Mouse (Mus musculus): ENCODE measurements at regions not wholly inside any gene's neighbourhood (a gene's known extent, or its start where the extent isn't known, plus 50 kb on each side); places are given as distances from the start of the nearest gene placed in this dataset.

GRCm38 (mm10) chr15:62131686-62132085 lies 1208.9 kb upstream of the A1bg start:
- DNase-seq (ENCODE audit: low spot score in 2 of 2), result no peak

DNA sequence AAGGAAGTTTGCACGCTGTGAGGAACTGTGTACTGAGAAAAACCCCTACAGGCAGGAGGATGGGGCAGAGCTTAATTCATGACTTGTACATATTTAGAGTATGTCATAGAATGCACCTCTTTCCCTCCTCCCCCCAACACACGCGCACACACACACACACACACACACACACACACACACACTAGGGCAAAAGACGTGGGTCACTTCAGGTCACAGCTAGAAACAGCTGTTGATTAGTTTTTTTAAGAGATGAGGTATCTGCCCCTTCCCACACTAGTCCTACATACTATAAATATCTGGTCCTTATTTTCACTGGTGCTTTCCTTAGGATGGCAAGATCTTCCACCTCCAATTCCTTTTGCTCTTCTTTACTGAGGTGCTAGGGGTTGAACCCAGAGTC lies 1207.7 kb upstream of the A1bg start:
- no peak for DNase-seq (ENCODE audit: low spot score in 2 of 2)

DNA sequence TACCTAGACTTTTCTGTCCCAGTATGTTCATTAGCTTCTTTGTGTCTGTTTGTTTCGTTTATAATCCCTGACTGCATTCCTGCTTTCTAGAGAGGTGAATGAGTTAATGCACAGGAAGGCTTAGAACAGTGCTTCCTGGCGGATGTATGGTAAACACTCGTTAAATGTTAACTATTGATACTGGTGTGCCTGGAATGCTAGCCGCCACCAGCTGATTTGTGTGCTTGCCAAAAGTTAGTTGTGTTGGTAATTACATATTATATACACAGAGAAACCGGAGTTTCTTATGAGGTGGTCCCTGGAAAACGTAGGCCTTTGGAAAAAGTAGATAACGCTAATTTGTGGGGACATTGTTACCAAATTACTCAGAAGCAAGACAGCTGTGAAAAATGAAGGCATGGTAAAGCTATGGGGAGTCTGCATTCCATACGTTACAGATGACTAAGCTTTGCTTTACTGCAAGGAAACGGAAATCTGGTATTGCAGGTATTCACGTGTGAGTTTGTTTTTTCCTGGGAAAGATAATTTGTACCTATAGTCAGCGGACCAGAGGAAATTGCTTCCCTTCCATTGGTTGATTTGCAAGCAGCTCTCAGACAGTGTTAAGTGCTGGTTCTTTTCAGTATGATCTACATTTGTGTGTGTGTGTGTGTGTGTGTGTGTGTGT lies 1205.9 kb upstream of the A1bg start:
- DNase-seq (ENCODE audit: low spot score in 2 of 2), result no peak

GRCm38 (mm10) chr15:62127602-62128158 lies 1204.9 kb upstream of the A1bg start:
- no peak for DNase-seq (ENCODE audit: low spot score in 2 of 2)

- DNase-seq (ENCODE audit: low spot score in 2 of 2), result no peak
Observed at GRCm38 (mm10) chr15:62125718-62126117, 1202.9 kb upstream of the A1bg start.

- DNase-seq (ENCODE audit: low spot score in 2 of 2), result no peak
Observed at GRCm38 (mm10) chr15:62123756-62124155, 1200.9 kb upstream of the A1bg start.

DNA sequence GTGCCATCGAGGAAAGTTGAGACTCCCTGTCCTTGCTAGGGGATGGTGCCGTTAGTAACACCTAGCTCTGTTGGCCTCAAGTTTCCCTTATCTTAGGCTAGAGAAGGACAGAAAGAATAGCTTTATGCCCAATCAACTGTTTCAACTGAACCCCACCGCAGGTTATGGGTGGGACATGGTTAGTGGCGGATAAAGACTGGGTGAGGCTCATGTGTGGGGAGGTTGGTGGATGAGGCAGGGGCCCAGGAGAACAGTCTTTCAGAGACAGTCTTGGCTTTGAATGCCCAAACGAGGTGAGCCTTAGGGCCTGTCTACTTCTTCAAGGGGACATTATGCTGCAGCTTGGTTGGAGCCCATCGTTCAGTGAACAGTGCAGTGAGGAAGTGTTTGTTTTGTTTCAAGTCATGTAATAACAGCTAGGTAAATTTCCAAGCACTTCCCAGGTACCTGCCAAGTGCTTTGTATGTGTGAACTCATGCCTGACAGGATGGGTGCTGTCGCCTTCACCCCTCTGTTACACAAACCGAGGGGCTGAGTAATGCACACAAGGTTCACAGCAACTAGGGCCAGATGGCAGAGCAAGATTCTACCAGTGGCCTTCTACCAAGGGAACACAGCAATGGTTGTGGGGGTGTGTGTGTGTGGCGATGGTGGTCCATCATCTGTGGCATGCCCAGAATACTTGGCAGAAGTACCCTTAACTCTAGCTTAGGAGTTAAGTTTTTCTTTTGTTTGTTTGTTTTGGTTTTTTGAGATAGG lies 1199.6 kb upstream of the A1bg start:
- no peak for DNase-seq (ENCODE audit: low spot score in 2 of 2)

DNA sequence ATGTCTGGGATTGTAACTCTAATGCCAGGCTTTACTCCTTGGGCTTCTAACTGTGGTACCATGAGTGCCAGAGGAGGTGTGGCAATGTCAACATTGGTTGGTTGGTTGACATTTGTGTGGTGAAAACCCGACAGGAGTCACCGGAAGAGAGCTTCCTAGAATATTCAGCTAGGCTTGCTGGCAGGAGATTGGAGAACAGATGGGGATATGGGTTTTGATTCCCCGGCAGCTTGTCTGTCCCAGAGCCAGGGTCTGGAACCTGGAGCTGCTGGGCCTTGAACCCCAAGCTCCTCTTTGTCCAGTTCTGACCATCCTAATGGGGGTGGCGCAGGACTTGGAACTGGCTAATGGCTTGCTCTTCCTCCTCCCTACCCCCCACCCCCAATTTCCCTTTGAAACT lies 1198.9 kb upstream of the A1bg start:
- no peak for DNase-seq (ENCODE audit: low spot score in 2 of 2)

GRCm38 (mm10) chr15:62120735-62121134 lies 1197.9 kb upstream of the A1bg start:
- no peak for DNase-seq (ENCODE audit: low spot score in 2 of 2)

- DNase-seq (ENCODE audit: low spot score in 2 of 2), result no peak
Observed at GRCm38 (mm10) chr15:62118997-62119396, 1196.2 kb upstream of the A1bg start.

- DNase-seq (ENCODE audit: low spot score in 2 of 2), result no peak
Observed at GRCm38 (mm10) chr15:62116184-62116583, 1193.4 kb upstream of the A1bg start.

DNA sequence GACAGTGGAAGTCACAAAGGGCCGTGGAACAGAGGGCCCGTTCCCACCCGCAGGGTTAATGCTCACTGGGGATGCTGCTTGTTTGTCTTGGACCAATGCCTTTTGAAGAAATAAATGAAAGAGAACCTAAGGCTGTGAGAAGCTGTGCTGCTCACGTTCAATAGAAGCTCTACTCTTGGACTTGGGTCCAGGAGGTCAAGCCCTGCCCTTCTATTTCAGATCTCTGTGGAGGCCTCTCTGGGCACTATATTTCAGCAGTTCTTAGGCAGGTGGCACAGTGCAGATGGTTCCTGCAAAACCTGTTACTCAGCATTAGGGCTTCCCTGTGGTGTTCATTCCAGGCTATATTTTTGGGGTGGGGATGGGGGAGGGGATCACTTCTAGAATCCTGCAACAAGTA lies 1192.0 kb upstream of the A1bg start:
- DNase-seq (ENCODE audit: low spot score in 2 of 2), result no peak

DNA sequence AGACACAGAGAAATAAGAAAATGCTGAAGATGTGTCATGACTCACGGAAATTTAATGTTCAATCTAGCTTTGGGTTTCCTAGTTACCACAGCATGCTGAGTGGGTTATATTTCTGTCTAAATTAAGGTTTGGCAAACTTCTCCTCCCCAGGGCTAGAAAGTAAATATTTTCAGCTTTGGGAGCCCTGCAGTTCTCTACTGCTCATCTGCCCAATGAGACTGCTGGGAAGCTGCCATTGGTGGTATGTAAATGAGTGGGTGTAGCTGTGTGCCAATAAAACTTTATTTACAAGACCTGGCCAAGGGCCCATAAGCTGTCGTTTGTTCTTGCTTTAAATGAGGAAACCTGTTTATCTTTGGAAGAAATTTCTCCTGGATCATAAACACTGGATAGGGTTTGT lies 1189.3 kb upstream of the A1bg start:
- no peak for DNase-seq (ENCODE audit: low spot score in 2 of 2)

DNA sequence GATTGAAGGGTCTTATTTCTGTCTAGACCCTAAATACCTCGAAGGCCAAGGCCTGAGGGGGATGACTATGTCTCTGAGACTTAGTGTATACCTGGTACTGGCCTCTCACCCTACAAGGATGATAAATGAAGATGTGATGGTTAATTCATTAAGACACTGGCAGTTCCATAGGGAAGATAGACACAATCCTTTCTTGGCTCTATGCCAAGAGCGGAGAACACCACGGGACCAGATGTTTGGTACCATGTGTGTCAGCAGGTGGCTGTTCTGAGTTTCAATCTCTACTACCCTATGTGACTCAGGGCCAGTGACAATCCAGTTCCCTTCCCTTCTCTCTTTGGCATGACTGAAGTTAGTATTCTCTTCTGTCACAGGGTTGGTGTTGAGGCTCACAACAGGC lies 1185.2 kb upstream of the A1bg start:
- DNase-seq (ENCODE audit: low spot score in 2 of 2), result no peak

DNA sequence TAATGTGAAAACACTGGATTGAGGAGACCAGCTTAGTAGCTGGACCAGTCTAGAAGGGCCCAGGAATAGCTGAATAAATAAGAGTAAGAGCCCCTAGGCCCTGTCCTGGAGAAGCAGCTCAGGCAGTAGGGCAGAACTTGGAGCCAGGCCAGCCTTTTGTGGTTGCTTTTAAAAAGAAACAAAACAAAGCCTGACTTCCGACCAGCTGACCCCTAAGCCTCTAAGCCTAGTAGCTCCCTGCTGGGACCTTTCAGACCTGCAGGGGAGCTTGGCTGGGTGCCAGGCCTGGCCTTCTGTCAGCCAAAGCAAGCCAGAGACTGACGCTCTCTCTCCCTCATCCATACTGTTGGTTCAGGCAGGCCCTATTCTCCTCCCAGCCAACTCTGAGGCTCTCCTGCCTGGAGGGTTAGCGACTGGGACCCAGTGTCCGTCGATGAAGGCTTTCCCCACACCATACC lies 1183.7 kb upstream of the A1bg start:
- no peak for DNase-seq (ENCODE audit: low spot score in 2 of 2)

GRCm38 (mm10) chr15:62105483-62105882 lies 1182.7 kb upstream of the A1bg start:
- DNase-seq (ENCODE audit: low spot score in 2 of 2), result no peak

- no peak for DNase-seq (ENCODE audit: low spot score in 2 of 2)
Observed at GRCm38 (mm10) chr15:62104653-62105052, 1181.8 kb upstream of the A1bg start.

GRCm38 (mm10) chr15:62099683-62100082 lies 1176.9 kb upstream of the A1bg start:
- DNase-seq (ENCODE audit: low spot score in 2 of 2), result no peak

DNA sequence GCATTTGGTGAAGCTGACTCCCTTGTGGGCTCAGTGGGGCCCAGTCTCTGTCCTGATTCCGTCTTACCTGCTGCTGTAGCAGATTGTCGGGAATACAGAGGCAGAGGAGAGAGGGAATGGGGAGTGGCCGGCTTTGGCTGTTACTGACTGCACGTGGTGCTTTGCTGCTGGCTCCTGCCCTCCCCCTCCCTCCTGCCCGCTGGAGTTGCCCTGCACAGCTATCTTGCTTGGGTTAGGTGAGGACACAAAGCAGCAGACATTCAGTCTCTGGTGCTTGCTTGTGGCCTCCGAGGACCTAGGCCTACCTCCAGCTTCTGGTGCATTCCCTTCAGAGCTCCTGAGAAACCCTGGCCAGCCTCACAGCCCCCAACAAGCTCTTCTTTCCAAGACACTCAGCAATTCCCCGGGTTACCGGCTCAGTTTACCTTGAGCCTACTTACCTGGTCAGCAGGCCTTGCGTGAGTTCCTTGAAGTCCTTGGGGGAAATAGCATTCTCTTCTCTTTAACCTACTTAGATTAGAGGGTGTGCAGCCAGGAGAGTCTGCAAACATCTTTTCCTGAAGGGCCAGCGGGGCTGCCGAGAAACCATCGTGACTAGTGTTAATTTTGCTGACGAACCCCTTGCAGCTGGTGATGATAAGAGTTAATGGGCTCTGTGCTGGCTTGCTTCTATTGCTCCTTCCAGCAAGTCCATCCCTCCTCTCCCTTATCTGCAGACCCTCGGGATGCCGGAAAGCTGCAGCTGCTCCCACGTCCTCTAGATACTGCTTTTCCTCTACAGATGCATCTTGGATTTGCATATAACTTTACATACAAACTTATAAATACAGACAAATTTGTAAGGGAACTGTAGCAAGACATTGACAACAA lies 1176.2 kb upstream of the A1bg start:
- no peak for DNase-seq (ENCODE audit: low spot score in 2 of 2)

DNA sequence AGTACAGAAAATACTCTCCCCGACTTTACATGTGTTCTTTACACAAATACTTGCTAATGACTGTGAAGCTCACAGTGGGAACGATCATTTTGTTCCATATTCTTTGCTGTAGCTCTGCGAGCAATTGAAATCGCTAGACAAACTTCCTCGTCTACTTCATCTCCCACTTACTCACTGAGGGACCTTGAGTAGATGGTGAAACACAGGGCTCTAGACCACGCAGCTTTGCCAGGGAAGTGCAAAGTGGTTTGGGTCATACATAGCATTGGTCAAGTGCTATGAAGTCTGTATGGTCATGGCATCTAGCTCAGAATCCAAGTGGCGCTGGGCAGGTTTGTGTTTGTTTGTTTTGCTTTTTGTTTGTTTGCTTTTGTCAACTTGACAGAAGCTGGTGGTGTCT lies 1174.0 kb upstream of the A1bg start:
- no peak for DNase-seq (ENCODE audit: low spot score in 2 of 2)

DNA sequence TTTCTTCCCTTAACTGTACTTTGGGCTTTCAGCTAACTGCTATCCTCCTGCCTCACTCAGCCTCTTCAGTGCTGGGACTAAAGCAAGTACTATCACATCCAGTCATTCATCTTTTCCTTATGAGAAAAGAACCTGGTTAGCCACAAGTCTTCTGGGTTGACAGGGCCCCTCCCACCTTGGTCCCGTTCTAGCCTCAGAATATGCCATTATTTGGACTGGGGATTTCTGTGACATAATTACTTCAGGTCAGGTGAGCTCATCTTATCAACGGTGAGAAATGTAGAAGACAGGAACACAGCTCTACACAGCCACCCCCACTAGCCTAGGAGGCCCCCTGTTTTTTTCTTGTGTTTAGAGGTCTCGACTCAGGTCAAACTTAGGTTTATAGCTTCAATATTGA lies 1172.4 kb upstream of the A1bg start:
- no peak for DNase-seq (ENCODE audit: low spot score in 2 of 2)

DNA sequence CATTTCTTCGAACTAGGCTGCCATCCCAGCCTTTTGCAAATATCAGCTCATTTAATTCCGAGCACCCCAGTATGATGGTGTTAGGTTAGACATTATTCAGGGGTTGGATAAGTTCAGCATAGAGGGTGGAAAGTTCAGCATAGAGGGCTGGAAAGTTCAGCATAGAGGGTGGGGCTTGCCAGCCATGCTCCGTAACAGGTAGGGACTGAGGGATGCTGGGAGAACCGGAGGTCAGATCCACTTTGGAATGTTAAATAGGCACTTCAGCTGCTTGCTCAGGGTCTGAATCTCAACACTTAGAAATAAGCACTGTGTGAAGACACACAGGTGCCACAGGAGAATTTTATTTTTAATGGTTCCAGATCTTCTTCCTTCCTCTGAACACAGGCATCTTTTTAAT lies 1170.9 kb upstream of the A1bg start:
- DNase-seq (ENCODE audit: low spot score in 2 of 2), result no peak
